Mouse (Mus musculus) G1E-ER4 (cell line): ENCODE data around the gene H2al1f. TPM values are rescaled to one million over a fixed set of nuclear protein-coding genes. Genes with fewer than 3 reads are reported as not detected.
"Not testable (repeated sequence)": the region's sequence is repeated elsewhere in the genome, so short reads cannot be mapped to it uniquely, and the experiment has no call there.

ENCODE experiments used
- GATA1 ChIP-seq: IDR thresholded peaks from one replicate; pipeline ENCODE4 v1.8.0; 2012; ENCODE audit warnings: low read length, inconsistent platforms
- polyA plus RNA-seq: library from polyadenylated mRNA; stranded (reverse); fragments of >175 nt; gene quantifications from 2 replicates; pipeline ENCODE4 v1.2.3, GENCODE M21; 2012

The H2al1f gene
- polyA plus RNA-seq, result not detected in 2 replicates

GRCm38 (mm10) chrX:11314858-11315257, at the start of gene H2al1f:
H2al1f (plus strand) TSS chrX:11315158.
- not testable (repeated sequence) for TF ChIP-seq GATA1

DNA sequence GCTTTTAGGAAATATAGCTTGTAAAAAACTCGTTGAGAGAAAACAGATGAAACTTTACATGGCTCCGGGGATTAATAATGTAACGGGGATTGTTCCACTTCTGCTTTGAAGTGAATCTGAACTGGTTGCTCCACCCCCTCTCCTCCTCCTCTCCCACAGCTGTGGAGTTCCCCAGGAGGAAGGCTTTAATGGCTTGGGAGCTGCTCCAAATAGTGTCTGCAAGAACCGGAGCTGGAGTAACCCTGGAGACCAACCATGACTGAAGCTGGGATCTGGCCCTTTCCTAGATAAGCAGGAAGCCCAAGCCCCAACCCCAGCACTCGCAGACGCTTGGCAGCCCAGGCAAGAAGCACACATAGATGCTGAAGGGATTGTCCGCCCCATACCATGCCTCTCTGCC, 47.2 kb upstream of the H2al1f start:
- no peak for TF ChIP-seq GATA1

DNA sequence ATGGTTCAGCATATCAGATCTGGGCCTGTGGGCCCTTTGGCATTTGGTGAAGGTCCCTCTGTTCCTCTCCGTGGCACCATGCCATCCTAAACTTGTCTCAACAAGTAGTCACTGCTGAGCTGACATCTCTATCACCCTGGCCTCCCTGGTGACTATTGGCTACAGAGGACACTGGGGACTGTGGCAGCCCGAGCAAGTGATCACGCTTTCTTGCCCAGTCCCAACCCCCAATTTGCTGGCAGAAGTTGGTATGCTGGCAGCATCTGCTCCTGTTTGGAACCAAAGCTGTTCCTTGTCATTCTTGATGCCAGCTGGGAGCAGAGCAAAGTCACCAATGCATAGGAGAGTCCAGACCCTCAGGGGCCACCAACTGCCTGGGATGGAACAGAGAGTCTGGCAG, 45.9 kb upstream of the H2al1f start:
- TF ChIP-seq GATA1, result no peak

- TF ChIP-seq GATA1, result no peak
These were observed 41.8 kb upstream of the H2al1f start for GRCm38 (mm10) chrX:11273190-11273589.

GRCm38 (mm10) chrX:11277083-11277482, 37.9 kb upstream of the H2al1f start:
- no peak for TF ChIP-seq GATA1

DNA sequence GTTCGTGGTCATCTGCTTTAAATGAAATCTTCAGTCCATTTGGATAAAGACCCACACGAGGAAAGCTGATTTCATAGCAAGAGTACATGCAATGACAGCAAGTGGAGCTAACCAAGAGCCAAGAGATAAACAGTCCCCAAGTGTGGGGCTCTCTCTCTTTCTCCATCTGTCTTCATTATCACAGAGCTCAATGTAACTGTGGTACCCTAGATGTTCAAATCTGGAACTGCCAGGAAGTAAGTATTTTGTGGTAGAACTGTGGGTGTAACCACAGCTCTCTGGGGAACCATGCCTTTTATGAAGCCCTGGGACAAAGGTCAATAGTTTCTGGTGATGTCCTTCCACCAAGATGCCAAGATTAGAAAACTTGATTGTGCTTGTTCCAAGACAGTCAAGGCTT, 34.2 kb upstream of the H2al1f start:
- no peak for TF ChIP-seq GATA1

- TF ChIP-seq GATA1, result no peak
These were observed 26.6 kb upstream of the H2al1f start for GRCm38 (mm10) chrX:11288306-11288882.

DNA sequence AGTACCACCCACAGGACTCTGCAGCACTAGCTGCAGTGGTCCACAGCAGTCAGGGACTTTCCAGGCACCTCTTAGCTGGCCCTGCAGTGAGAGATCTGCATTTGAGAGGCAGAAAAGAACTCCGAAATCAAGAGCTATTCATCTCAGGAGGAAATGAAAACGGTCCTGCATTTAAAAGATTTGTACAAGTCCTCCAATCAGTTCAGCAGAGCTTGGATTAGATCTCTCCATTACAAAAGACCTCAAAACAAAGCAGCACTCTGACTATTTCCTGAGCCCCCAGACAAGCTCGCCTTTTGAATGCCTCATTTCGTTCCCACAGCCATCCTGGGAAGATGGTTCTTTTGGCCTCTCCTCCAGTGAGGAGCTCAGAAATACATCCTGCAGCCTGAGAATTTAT, 25.7 kb upstream of the H2al1f start:
- TF ChIP-seq GATA1, result no peak

- not testable (repeated sequence) for TF ChIP-seq GATA1
These were observed 16.0 kb upstream of the H2al1f start, which contains the start of gene H2al1a for GRCm38 (mm10) chrX:11298957-11299356. H2al1a (plus strand) TSS chrX:11299257.

GRCm38 (mm10) chrX:11302132-11302531, 12.8 kb upstream of the H2al1f start, which contains the start of gene H2al1b:
H2al1b (plus strand) TSS chrX:11302432.
- TF ChIP-seq GATA1, result not testable (repeated sequence)

GRCm38 (mm10) chrX:11305355-11305754, 9.6 kb upstream of the H2al1f start, which contains the start of gene H2al1c:
H2al1c (plus strand) TSS chrX:11305655.
- not testable (repeated sequence) for TF ChIP-seq GATA1

DNA sequence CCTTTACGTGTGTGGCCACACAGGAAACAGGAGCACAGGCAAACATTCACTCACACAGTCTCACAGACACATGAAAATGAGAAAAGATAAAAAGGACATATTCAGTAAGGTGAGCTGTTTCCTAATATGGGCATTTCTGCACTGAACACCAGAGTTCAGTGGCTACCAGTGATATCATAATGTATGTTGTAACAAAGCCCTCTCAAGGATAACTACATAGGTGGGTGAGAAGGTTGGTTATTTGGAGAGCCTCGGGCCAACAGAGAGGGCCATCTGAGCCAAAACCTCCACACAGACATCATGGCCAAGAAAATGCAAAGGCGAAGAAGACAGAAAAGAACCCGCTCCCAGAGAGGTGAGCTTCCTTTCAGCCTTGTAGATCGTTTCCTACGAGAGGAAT, 6.4 kb upstream of the H2al1f start, which contains the start of gene H2al1d:
Gene H2al1d, plus strand, starts transcription at position 301 of the 400 bp plus-strand sequence.
- TF ChIP-seq GATA1, result not testable (repeated sequence)

DNA sequence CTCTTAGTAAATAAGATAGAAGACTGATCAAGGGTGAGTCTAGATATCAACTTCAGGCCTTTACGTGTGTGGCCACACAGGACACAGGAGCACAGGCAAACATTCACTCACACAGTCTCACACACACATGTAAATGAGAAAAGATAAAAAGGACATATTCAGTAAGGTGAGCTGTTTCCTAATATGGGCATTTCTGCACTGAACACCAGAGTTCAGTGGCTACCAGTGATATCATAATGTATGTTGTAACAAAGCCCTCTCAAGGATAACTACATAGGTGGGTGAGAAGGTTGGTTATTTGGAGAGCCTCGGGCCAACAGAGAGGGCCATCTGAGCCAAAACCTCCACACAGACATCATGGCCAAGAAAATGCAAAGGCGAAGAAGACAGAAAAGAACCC, 3.3 kb upstream of the H2al1f start, which contains the start of gene H2al1e:
Gene H2al1e, plus strand, starts transcription at position 301 of the 400 bp plus-strand sequence.
- TF ChIP-seq GATA1, result not testable (repeated sequence)

DNA sequence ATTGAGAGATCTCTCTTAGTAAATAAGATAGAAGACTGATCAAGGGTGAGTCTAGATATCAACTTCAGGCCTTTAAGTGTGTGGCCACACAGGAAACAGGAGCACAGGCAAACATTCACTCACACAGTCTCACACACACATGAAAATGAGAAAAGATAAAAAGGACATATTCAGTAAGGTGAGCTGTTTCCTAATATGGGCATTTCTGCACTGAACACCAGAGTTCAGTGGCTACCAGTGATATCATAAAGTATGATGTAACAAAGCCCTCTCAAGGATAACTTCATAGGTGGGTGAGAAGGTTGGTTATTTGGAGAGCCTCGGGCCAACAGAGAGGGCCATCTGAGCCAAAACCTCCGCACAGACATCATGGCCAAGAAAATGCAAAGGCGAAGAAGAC, 3.0 kb downstream of the H2al1f start, which contains the start of gene H2al1g:
Gene H2al1g, plus strand, starts transcription at position 301 of the 400 bp plus-strand sequence.
- not testable (repeated sequence) for TF ChIP-seq GATA1

- TF ChIP-seq GATA1, result not testable (repeated sequence)
These were observed 6.2 kb downstream of the H2al1f start, which contains the start of gene H2al1h for GRCm38 (mm10) chrX:11321192-11321591. H2al1h (plus strand) TSS chrX:11321492.

- not testable (repeated sequence) for TF ChIP-seq GATA1
These were observed 9.4 kb downstream of the H2al1f start, which contains the start of gene H2al1i for GRCm38 (mm10) chrX:11324359-11324758. H2al1i (plus strand) TSS chrX:11324659.

DNA sequence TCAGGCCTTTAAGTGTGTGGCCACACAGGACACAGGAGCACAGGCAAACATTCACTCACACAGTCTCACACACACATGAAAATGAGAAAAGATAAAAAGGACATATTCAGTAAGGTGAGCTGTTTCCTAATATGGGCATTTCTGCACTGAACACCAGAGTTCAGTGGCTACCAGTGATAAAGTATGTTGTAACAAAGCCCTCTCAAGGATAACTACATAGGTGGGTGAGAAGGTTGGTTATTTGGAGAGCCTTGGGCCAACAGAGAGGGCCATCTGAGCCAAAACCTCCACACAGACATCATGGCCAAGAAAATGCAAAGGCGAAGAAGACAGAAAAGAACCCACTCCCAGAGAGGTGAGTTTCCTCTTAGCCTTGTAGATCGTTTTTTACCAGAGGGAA, 12.6 kb downstream of the H2al1f start, which contains the start of gene H2al1j:
Gene H2al1j, plus strand, starts transcription at position 301 of the 400 bp plus-strand sequence.
- not testable (repeated sequence) for TF ChIP-seq GATA1
